ENCODE assay signal across 13 mouse cellular contexts in the genomic region with DNA sequence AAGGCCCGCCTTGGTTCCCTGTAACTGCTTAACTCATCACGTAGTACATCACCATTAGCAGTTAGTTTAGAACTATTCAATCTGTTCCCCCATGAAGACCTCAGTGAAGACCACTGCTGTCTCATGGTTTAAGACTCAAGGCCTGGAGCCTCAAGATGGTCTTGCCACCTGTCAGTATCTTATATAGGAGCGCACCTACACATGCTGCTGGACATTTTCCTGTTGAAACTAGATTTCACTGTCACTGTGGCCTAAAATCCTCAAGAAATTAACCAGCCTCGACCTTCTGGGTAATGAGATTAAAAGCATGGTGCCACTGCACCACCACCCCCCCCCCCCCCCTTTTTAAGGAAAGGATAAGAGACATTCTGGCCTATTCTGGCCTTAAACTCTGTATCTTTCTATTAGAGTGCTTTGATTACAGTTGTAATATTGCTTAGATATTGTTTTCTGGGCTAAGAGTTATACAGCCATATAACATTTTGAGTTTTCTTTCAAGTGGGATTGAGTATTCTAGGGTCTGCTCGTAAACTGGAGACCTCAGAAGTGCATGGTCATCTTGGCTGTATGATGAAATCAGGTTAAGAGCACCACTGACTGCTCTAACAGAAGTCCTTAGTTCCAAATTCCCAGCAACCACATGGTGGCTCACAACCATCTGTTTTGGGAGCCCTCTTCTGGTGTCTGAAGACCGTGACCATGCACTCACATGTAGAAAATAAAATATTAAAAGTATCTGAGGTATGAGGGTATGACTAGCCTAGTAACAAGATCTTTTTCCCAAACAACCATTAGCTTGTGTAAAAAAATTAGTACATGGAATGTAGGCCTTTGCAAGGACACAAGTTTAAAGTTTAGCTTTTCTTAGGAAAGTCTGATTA. TPM values are rescaled to one million over a fixed set of nuclear protein-coding genes. Genes with fewer than 3 reads are reported as not detected.
A peak's percentile ranks its signal among the peaks of the same experiment; 100 is the strongest.
DNase-seq lines count a peak whose midpoint lies in the region; ATAC-seq and TF ChIP-seq lines count a peak whose summit lies in the region.
"Had no signal": no experiment of that assay in that cellular context is flagged by ENCODE, and none has a peak within 500 bp of the region (broad histone marks: within the 10 kb centered on the region; RNA-seq: fewer than 3 reads in every experiment).

No protein-coding gene starts in this region.

- peak; percentile 75 for DNase-seq in midbrain, embryonic 11.5 days (ENCODE audit: low spot score, missing footprints)
- peak; percentile 30 for DNase-seq in ES-CJ7 (ENCODE audit: low read depth, low spot score)
- no peak for DNase-seq in stomach, postnatal 0 days (ENCODE audit: low spot score)
- DNase-seq in kidney, postnatal 4 days: no peak
- DNase-seq in adrenal gland, adult (ENCODE audit: inconsistent age in 2 of 2, low spot score in 1 of 2): no peak
- DNase-seq: adrenal gland, adult 8-10 months; heart, postnatal 14 days; kidney, adult 2 months; midbrain, embryonic 14.5 days had no signal

- H3K27me3 ChIP-seq in midbrain, embryonic 11.5 days (ENCODE audit: control insufficient read depth, insufficient read depth, low read length): no peaks in the 10 kb centered on the region
- no peaks in the 10 kb centered on the region for H3K27me3 ChIP-seq in midbrain, embryonic 16.5 days (ENCODE audit: control insufficient read depth, insufficient read depth, low read depth, low read length)
- H3K27me3 ChIP-seq in stomach, postnatal 0 days (ENCODE audit: control insufficient read depth, insufficient read depth, low read length): no peaks in the 10 kb centered on the region
- H3K27me3 ChIP-seq: hindbrain, embryonic 15.5 days; neural tube, embryonic 13.5 days had no signal

- H3K4me2 ChIP-seq in midbrain, embryonic 11.5 days: no peak overlapping the region
- H3K4me2 ChIP-seq in midbrain, embryonic 16.5 days (ENCODE audit: low read length): no peak overlapping the region
- H3K4me2 ChIP-seq in stomach, postnatal 0 days (replicated peaks; ENCODE audit: low read depth): no peak overlapping the region

- H3K36me3 ChIP-seq in midbrain, embryonic 11.5 days (ENCODE audit: control insufficient read depth, insufficient read depth, low read length): peaks cover 16% of the 10 kb centered on the region
- H3K36me3 ChIP-seq in midbrain, embryonic 16.5 days (ENCODE audit: control insufficient read depth, insufficient read depth, low read length): peaks cover 17% of the 10 kb centered on the region
- H3K36me3 ChIP-seq in stomach, postnatal 0 days (ENCODE audit: control insufficient read depth, insufficient read depth, low read length): peaks cover 14% of the 10 kb centered on the region

- no peak for ATAC-seq in midbrain, embryonic 11.5 days (ENCODE audit: low FRiP score)
- no peak for ATAC-seq in midbrain, embryonic 16.5 days
- no peak for ATAC-seq in stomach, postnatal 0 days (ENCODE audit: low FRiP score, low TSS enrichment)

- WGBS in midbrain, embryonic 11.5 days: 84% methylated on average over 6 of the region's 6 CpGs
- WGBS in midbrain, embryonic 16.5 days: 75% methylated on average over 6 of the region's 6 CpGs
- 81% methylated on average over 6 of the region's 6 CpGs for WGBS in stomach, postnatal 0 days

- peaks cover 21% of the 10 kb centered on the region for H3K4me1 ChIP-seq in midbrain, embryonic 11.5 days (ENCODE audit: control insufficient read depth, insufficient read depth, low read length)
- peaks cover 28% of the 10 kb centered on the region for H3K4me1 ChIP-seq in midbrain, embryonic 16.5 days (ENCODE audit: control insufficient read depth, insufficient read depth, low read length)
- peaks cover 14% of the 10 kb centered on the region for H3K4me1 ChIP-seq in embryonic fibroblast, embryonic 13.5 days (ENCODE audit: control insufficient read depth, insufficient read depth, low read length)
- no peaks in the 10 kb centered on the region for H3K4me1 ChIP-seq in stomach, postnatal 0 days (replicated peaks; ENCODE audit: control insufficient read depth, insufficient read depth)

- H3K4me3 ChIP-seq in midbrain, embryonic 11.5 days (ENCODE audit: low read depth, low read length): no peak overlapping the region
- H3K4me3 ChIP-seq in midbrain, embryonic 16.5 days (ENCODE audit: low read depth, low read length): no peak overlapping the region
- no peak overlapping the region for H3K4me3 ChIP-seq in embryonic fibroblast, embryonic 13.5 days (ENCODE audit: insufficient read depth, low read length)
- no peak overlapping the region for H3K4me3 ChIP-seq in stomach, postnatal 0 days (ENCODE audit: low read depth, low read length)

- no peaks in the 10 kb centered on the region for H3K9me3 ChIP-seq in midbrain, embryonic 11.5 days (ENCODE audit: control insufficient read depth, low read length)
- H3K9me3 ChIP-seq in midbrain, embryonic 16.5 days (replicated peaks; ENCODE audit: control insufficient read depth, low read length, poor library complexity, severe bottlenecking): no peaks in the 10 kb centered on the region
- H3K9me3 ChIP-seq in stomach, postnatal 0 days (ENCODE audit: control insufficient read depth, low read length): no peaks in the 10 kb centered on the region
- H3K9me3 ChIP-seq: hindbrain, embryonic 15.5 days; neural tube, embryonic 13.5 days had no signal

- H3K27ac ChIP-seq in midbrain, embryonic 11.5 days (ENCODE audit: low read depth, low read length): no peak overlapping the region
- no peak overlapping the region for H3K27ac ChIP-seq in midbrain, embryonic 16.5 days (ENCODE audit: low read length)
- peak overlapping the region; percentile 45 for H3K27ac ChIP-seq in embryonic fibroblast, embryonic 13.5 days (ENCODE audit: insufficient read depth, low read length)
- no peak overlapping the region for H3K27ac ChIP-seq in stomach, postnatal 0 days (replicated peaks)

- no peak for TF ChIP-seq POLR2A in embryonic fibroblast, embryonic 13.5 days (IDR thresholded peaks at IDR 0.05; ENCODE audit: low read depth, low read length)

- no peak overlapping the region for H3K9ac ChIP-seq in midbrain, embryonic 11.5 days (ENCODE audit: low read length)
- H3K9ac ChIP-seq in midbrain, embryonic 16.5 days (ENCODE audit: low read depth, low read length): no peak overlapping the region
- no peak overlapping the region for H3K9ac ChIP-seq in stomach, postnatal 0 days (ENCODE audit: low read length)

- TF ChIP-seq EP300 in stomach, postnatal 0 days (optimal IDR thresholded peaks at IDR 0.05): no peak

- no peak for TF ChIP-seq CTCF in embryonic fibroblast, embryonic 13.5 days (IDR thresholded peaks at IDR 0.05; ENCODE audit: borderline replicate concordance, insufficient read depth, low read length)
- 0 out of 2 replicates have a peak, but pooled peaks have one; percentile 8 for TF ChIP-seq CTCF in stomach, postnatal 0 days (IDR thresholded peaks at IDR 0.05; ENCODE audit: low read depth)

RNA-seq across cellular contexts. Expression of gene Zbtb11, which starts 1.7 kb away (rescaled TPM):
- 15.9 TPM in 2 replicates for polyA plus RNA-seq in midbrain, embryonic 11.5 days (2014; fragmentation: Nextera tagmentation; extraction: Ambion mirVana)
- 24.6 and 25.4 TPM in 2 replicates for polyA plus RNA-seq in midbrain, embryonic 16.5 days (2015; fragmentation: Nextera tagmentation; extraction: Ambion mirVana)
- 15.5 and 15.9 TPM in 2 replicates for polyA plus RNA-seq in embryonic fibroblast, embryonic 13.5 days (2011; ENCODE audit: insufficient read length, low read depth, missing spikeins)
- 6.8 and 7.3 TPM in 2 replicates for polyA plus RNA-seq in stomach, postnatal 0 days (2015; fragmentation: Nextera tagmentation; extraction: Ambion mirVana)

RNA-seq across cellular contexts. Expression of gene Rpl24, which starts 5.9 kb away (rescaled TPM):
- 842 and 869 TPM in 2 replicates for polyA plus RNA-seq in midbrain, embryonic 11.5 days (2014; fragmentation: Nextera tagmentation; extraction: Ambion mirVana)
- 436 and 460 TPM in 2 replicates for polyA plus RNA-seq in midbrain, embryonic 16.5 days (2015; fragmentation: Nextera tagmentation; extraction: Ambion mirVana)
- polyA plus RNA-seq in embryonic fibroblast, embryonic 13.5 days (2011; ENCODE audit: insufficient read length, low read depth, missing spikeins): 978 and 1,034 TPM in 2 replicates
- polyA plus RNA-seq in stomach, postnatal 0 days (2015; fragmentation: Nextera tagmentation; extraction: Ambion mirVana): 760 and 770 TPM in 2 replicates

RNA-seq across cellular contexts. Expression of gene Cep97, which starts 37.3 kb away (rescaled TPM):
- polyA plus RNA-seq in midbrain, embryonic 11.5 days (2014; fragmentation: Nextera tagmentation; extraction: Ambion mirVana): 18.3 and 19.7 TPM in 2 replicates
- polyA plus RNA-seq in midbrain, embryonic 16.5 days (2015; fragmentation: Nextera tagmentation; extraction: Ambion mirVana): 12.1 and 12.2 TPM in 2 replicates
- polyA plus RNA-seq in embryonic fibroblast, embryonic 13.5 days (2011; ENCODE audit: insufficient read length, low read depth, missing spikeins): 4.3 and 6.7 TPM in 2 replicates
- 1.9 and 2.6 TPM in 2 replicates for polyA plus RNA-seq in stomach, postnatal 0 days (2015; fragmentation: Nextera tagmentation; extraction: Ambion mirVana)

RNA-seq across cellular contexts. Expression of gene Pcnp, which starts 57.6 kb away (rescaled TPM):
- polyA plus RNA-seq in midbrain, embryonic 11.5 days (2014; fragmentation: Nextera tagmentation; extraction: Ambion mirVana): 384 and 403 TPM in 2 replicates
- polyA plus RNA-seq in midbrain, embryonic 16.5 days (2015; fragmentation: Nextera tagmentation; extraction: Ambion mirVana): 216 and 227 TPM in 2 replicates
- 179 and 181 TPM in 2 replicates for polyA plus RNA-seq in embryonic fibroblast, embryonic 13.5 days (2011; ENCODE audit: insufficient read length, low read depth, missing spikeins)
- polyA plus RNA-seq in stomach, postnatal 0 days (2015; fragmentation: Nextera tagmentation; extraction: Ambion mirVana): 122 and 128 TPM in 2 replicates

Comparison
In these comparisons a context has a peak if more than half of its experiments do, and no peak if none do; other contexts are left out.
1. DNase-seq: peak in midbrain, embryonic 11.5 days (single experiment) and ES-CJ7 (single experiment); none in stomach, postnatal 0 days (single experiment), kidney, postnatal 4 days (0 of 2) and adrenal gland, adult (0 of 2).